Mouse (Mus musculus) spleen, adult 2 months (tissue): ENCODE results near the gene Slc37a1. TPM values are rescaled to one million over a fixed set of nuclear protein-coding genes. Genes with fewer than 3 reads are reported as not detected.

Experiments used
- DNase-seq, 2 experiments: peaks; one replicate each; pipeline versions ENCODE4 v3.0.0 to v3.0.0-alpha.2; 2012 to 2021; ENCODE audit warnings: low spot score in 2 of 2, low read depth in 1 of 2
- H3K27ac ChIP-seq: fragments of 200-500 bp; 2 replicates; pipeline ENCODE4 v1.5.1; 2012; ENCODE audit warnings: low read length, inconsistent platforms; ENCODE audit not compliant: insufficient read depth
- H3K27me3 ChIP-seq: fragments of 200-500 bp; 2 replicates; pipeline ENCODE4 v1.6.1; 2012; ENCODE audit warnings: mild to moderate bottlenecking, moderate library complexity, low read length, inconsistent platforms; ENCODE audit not compliant: control insufficient read depth, insufficient read depth
- H3K36me3 ChIP-seq: fragments of 200-500 bp; 2 replicates; pipeline ENCODE4 v1.6.1; 2012; ENCODE audit warnings: mild to moderate bottlenecking, low read length, inconsistent platforms; ENCODE audit not compliant: control insufficient read depth, insufficient read depth
- H3K4me1 ChIP-seq: fragments of 200-500 bp; 2 replicates; pipeline ENCODE4 v1.6.1; 2011; ENCODE audit warnings: inconsistent platforms; ENCODE audit not compliant: control insufficient read depth, insufficient read depth, insufficient read length
- H3K4me3 ChIP-seq: fragments of 200-500 bp; 2 replicates; pipeline ENCODE4 v1.5.1; 2011; ENCODE audit warnings: mild to moderate bottlenecking, inconsistent platforms; ENCODE audit not compliant: insufficient read depth, insufficient read length; ENCODE audit errors: extremely low read depth
- CTCF ChIP-seq: fragments of 200-500 bp; IDR thresholded peaks from 2 replicates; pipeline ENCODE4 v1.5.1; 2011; ENCODE audit warnings: mild to moderate bottlenecking, inconsistent platforms; ENCODE audit not compliant: insufficient read depth, insufficient read length, insufficient replicate concordance; ENCODE audit errors: extremely low read depth
- POLR2A ChIP-seq: fragments of 200-500 bp; IDR thresholded peaks from 2 replicates; pipeline ENCODE4 v1.6.1; 2011; ENCODE audit warnings: low read depth, low read length, inconsistent platforms
- WGBS: fragments of 180-500 bp; shearing (Covaris S2); methylation state at CpG from one replicate; pipeline ENCODE4 v1.1.7; 2018; 5-methylcytosine and 5-hydroxymethylcytosine counted together
- polyA plus RNA-seq: library from polyadenylated mRNA; depleted of rRNA; stranded (reverse); fragments of >200 nt; gene quantifications from 2 replicates; pipeline ENCODE4 v1.2.3, GENCODE M21; 2012

Slc37a1 gene
- polyA plus RNA-seq, 1 experiment, result 26.2 TPM

DNA sequence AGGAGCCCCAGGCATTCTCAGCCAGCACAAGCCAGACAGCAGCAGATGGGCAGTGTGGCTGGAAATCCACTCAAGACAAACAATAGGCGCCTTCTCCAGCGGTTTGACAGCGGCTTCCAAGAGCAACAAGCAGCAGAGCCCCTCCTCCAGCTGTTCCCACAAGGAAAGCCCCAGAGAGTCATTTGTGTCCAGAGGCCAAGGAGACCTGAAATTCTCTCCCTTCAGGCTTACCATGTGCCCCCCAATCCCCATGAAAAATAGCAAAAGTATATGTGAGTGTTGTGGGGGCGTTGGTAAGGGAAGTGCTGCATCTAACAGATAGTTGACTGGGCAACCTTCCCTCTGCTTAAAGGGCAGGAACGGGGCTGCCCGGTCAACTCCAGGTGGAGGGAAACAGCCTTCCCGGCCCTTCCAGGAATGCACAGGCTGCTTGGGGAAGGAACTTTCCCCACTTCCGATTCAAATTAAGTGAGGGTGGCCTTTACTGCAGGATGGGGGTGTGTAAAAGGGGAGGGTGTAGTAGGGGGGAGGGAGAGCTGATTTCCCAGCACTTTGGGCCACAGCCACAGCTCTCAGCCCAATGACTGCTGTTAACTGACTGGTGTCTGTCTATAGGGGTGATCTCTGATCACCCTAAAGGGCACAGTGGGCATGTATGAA lies 98.5 kb downstream of the Slc37a1 start:
- no peak for TF ChIP-seq POLR2A
- TF ChIP-seq CTCF, result no peak
- Histone ChIP-seq H3K4me1 (peaks cover 8% of the 10 kb centered on the region), H3K36me3 (no peaks in the 10 kb centered on the region), H3K27me3 (peaks cover 10% of the 10 kb centered on the region), H3K27ac (no peak overlapping the region), H3K4me3 (no peak overlapping the region)
- 45% methylated on average over 8 of the region's 8 CpGs for WGBS
- no peak for DNase-seq

GRCm38 (mm10) chr17:31385671-31386665 lies 99.4 kb downstream of the Slc37a1 start, which contains the start of gene Pde9a:
Gene Pde9a, plus strand, starts transcription at chr17:31386210.
- Histone ChIP-seq H3K4me3 (peak within 1 kb of the TSS; percentile 46; the same call in 1 of the 2 replicates), H3K27ac (no peak within 1 kb of the TSS), H3K36me3 (no peaks in the 10 kb centered on the region), H3K4me1 (peaks cover 8% of the 10 kb centered on the region), H3K27me3 (peaks cover 10% of the 10 kb centered on the region)
- 5% methylated on average over 43 of the region's 56 CpGs for WGBS
- peak in 1 of 2 experiments; percentile 11 for DNase-seq
- TF ChIP-seq POLR2A (no peak), CTCF (no peak)

DNA sequence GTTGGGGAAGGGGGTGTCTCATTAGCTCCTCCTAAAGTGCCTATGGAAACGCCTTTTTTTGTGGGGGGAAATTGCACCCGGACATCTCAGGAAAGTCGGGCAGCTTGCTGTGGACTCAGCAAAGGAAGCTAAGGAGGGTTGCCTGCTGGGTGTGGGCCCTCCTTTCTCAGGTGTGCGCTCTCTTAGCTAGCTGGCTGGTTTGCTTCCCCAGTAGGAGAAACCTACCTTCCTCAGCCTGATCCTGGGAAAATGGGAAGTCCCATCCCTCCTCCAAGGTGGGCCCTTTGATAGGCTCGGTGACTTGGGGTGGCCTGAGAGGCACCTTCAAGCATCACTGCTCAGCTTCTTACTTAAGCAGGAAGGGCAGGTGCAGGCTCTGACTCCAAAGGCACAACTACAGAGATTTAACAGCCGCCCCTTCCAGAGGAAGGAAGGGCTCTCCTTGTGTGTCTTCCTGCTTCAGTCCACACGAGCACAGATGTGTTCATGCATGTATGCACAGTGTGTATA lies 100.2 kb downstream of the Slc37a1 start:
- 13% methylated on average over 7 of the region's 7 CpGs for WGBS

GRCm38 (mm10) chr17:31389432-31390050 lies 102.9 kb downstream of the Slc37a1 start:
- peaks cover 10% of the 10 kb centered on the region for H3K27me3 ChIP-seq
- H3K4me1 ChIP-seq, result peaks cover 8% of the 10 kb centered on the region
- H3K27ac ChIP-seq, result no peak overlapping the region
- no peaks in the 10 kb centered on the region for H3K36me3 ChIP-seq
- no peak overlapping the region for H3K4me3 ChIP-seq
- TF ChIP-seq CTCF, result no peak
- DNase-seq, result no peak
- 98% methylated on average over 3 of the region's 3 CpGs for WGBS

More for the DNA sequence above, 100.2 kb downstream of the Slc37a1 start:
- no peaks in the 10 kb centered on the region for H3K36me3 ChIP-seq
- H3K27me3 ChIP-seq, result peaks cover 10% of the 10 kb centered on the region
- H3K4me3 ChIP-seq, result peak overlapping the region; percentile 46; the same call in 1 of the 2 replicates
- no peak for DNase-seq
- H3K27ac ChIP-seq, result no peak overlapping the region
- peaks cover 8% of the 10 kb centered on the region for H3K4me1 ChIP-seq
- TF ChIP-seq CTCF (no peak), POLR2A (no peak)

GRCm38 (mm10) chr17:31391462-31391861 lies 104.9 kb downstream of the Slc37a1 start:
- Histone ChIP-seq H3K27me3 (peaks cover 4% of the 10 kb centered on the region; the same call in 1 of the 2 replicates), H3K4me1 (peaks cover 5% of the 10 kb centered on the region; the same call in 1 of the 2 replicates), H3K4me3 (no peak overlapping the region), H3K36me3 (no peaks in the 10 kb centered on the region), H3K27ac (no peak overlapping the region)
- DNase-seq, result no peak
- no peak for TF ChIP-seq CTCF
- TF ChIP-seq POLR2A, result no peak
- 69% methylated on average over 3 of the region's 3 CpGs for WGBS

DNA sequence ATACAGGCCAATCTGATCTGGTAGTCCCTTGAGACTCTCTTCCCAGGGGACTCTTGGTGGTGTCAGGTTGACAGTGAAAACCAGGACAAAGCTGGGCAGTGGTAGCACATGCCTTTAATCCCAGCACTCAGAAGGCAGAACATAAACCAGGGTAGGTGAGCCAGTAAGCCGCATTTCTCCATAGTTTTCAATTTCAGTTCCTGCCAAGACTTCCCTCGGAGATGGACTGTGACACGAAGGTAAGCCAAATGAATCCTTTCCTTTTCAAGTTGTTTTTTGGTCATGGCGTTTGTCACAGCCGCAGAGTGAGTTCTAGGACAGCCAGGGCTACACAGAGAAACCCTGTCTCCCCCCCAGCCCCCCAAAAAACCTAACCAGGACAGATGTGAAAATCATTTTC lies 105.4 kb downstream of the Slc37a1 start:
- WGBS, result 87% methylated on average over 5 of the region's 5 CpGs
- Histone ChIP-seq H3K27ac (no peak overlapping the region), H3K4me1 (no peaks in the 10 kb centered on the region), H3K4me3 (no peak overlapping the region), H3K36me3 (no peaks in the 10 kb centered on the region), H3K27me3 (no peaks in the 10 kb centered on the region)
- no peak for DNase-seq
- TF ChIP-seq CTCF (no peak), POLR2A (no peak)
